Mouse (Mus musculus) cerebellum, adult 11 months (tissue): Measurements from ENCODE around the gene Sgk1.

Source experiments
- DNase-seq: peaks from one replicate; pipeline ENCODE4 v3.0.0; 2022

Sgk1 gene

GRCm38 (mm10) chr10:21882184-21883081 is at the start of gene Sgk1:
Sgk1 (plus strand) TSS chr10:21882184.
- peak; percentile 77 for DNase-seq

GRCm38 (mm10) chr10:21832282-21832681 is 49.7 kb upstream of the Sgk1 start:
- DNase-seq, result no peak

- no peak for DNase-seq
Observed at GRCm38 (mm10) chr10:21833757-21834156, 48.2 kb upstream of the Sgk1 start.

- no peak for DNase-seq
Observed at GRCm38 (mm10) chr10:21835077-21835476, 46.9 kb upstream of the Sgk1 start.

- no peak for DNase-seq
Observed at GRCm38 (mm10) chr10:21839248-21840155, 42.5 kb upstream of the Sgk1 start.

GRCm38 (mm10) chr10:21843326-21843725 is 38.7 kb upstream of the Sgk1 start:
- DNase-seq, result no peak

- DNase-seq, result no peak
Observed at GRCm38 (mm10) chr10:21843861-21844260, 38.1 kb upstream of the Sgk1 start.

- no peak for DNase-seq
Observed at GRCm38 (mm10) chr10:21844391-21844790, 37.6 kb upstream of the Sgk1 start.

GRCm38 (mm10) chr10:21845601-21846282 is 36.2 kb upstream of the Sgk1 start:
- no peak for DNase-seq

- no peak for DNase-seq
Observed at GRCm38 (mm10) chr10:21846366-21846765, 35.6 kb upstream of the Sgk1 start.

- DNase-seq, result no peak
Observed at GRCm38 (mm10) chr10:21847026-21847820, 34.8 kb upstream of the Sgk1 start.

- no peak for DNase-seq
Observed at GRCm38 (mm10) chr10:21847931-21848670, 33.9 kb upstream of the Sgk1 start.

- no peak for DNase-seq
Observed at GRCm38 (mm10) chr10:21849251-21849650, 32.7 kb upstream of the Sgk1 start.

- no peak for DNase-seq
Observed at GRCm38 (mm10) chr10:21850330-21850729, 31.7 kb upstream of the Sgk1 start.

- DNase-seq, result no peak
Observed at GRCm38 (mm10) chr10:21853122-21853521, 28.9 kb upstream of the Sgk1 start.

- no peak for DNase-seq
Observed at GRCm38 (mm10) chr10:21853566-21854328, 28.2 kb upstream of the Sgk1 start.

- DNase-seq, result no peak
Observed at GRCm38 (mm10) chr10:21855338-21855737, 26.6 kb upstream of the Sgk1 start.

- DNase-seq, result no peak
Observed at GRCm38 (mm10) chr10:21857676-21858075, 24.3 kb upstream of the Sgk1 start.

GRCm38 (mm10) chr10:21858437-21858974 is 23.5 kb upstream of the Sgk1 start:
- no peak for DNase-seq

- no peak for DNase-seq
Observed at GRCm38 (mm10) chr10:21866504-21866903, 15.5 kb upstream of the Sgk1 start.
